15 mouse cellular contexts compared by ENCODE assay signal in genomic region chr17:29824208-29824509, GRCm38 (mm10).
DNase-seq lines count a peak whose midpoint lies in the region; ATAC-seq and TF ChIP-seq lines count a peak whose summit lies in the region.
"Had no signal": no experiment of that assay in that cellular context is flagged by ENCODE, and none has a peak within 500 bp of the region (broad histone marks: within the 10 kb centered on the region; RNA-seq: fewer than 3 reads in every experiment).

No protein-coding gene starts in this region.

- H3K79me2 ChIP-seq in heart, adult 2 months (replicated peaks; ENCODE audit: control insufficient read depth, insufficient read depth, low read length) = no peaks in the 10 kb centered on the region

- H3K9me3 ChIP-seq in lung, embryonic 14.5 days (ENCODE audit: low read depth, low read length) = no peaks in the 10 kb centered on the region

- no peak for TF ChIP-seq EP300 in heart, adult 2 months (IDR thresholded peaks at IDR 0.05; ENCODE audit: insufficient read depth, low read depth, low read length)

- peaks cover 11% of the 10 kb centered on the region; the same call in 1 of the 2 replicates for H3K4me1 ChIP-seq in lung, embryonic 14.5 days (ENCODE audit: insufficient read depth)
- peaks cover 4% of the 10 kb centered on the region for H3K4me1 ChIP-seq in heart, adult 2 months (ENCODE audit: control insufficient read depth, insufficient read depth, low read length)

- H3K9ac ChIP-seq in lung, embryonic 14.5 days = no peak overlapping the region
- H3K9ac ChIP-seq in heart, adult 2 months (ENCODE audit: low read depth, low read length) = peak overlapping the region; percentile 33
- H3K9ac ChIP-seq: hindbrain, embryonic 14.5 days; liver, embryonic 14.5 days had no signal

- TF ChIP-seq CTCF in lung, embryonic 14.5 days (IDR thresholded peaks at IDR 0.05; ENCODE audit: low read depth) = no peak
- TF ChIP-seq CTCF in heart, adult 2 months (IDR thresholded peaks at IDR 0.05) = no peak

- H3K36me3 ChIP-seq in lung, embryonic 14.5 days (ENCODE audit: insufficient read depth) = no peaks in the 10 kb centered on the region
- H3K36me3 ChIP-seq in heart, adult 2 months (ENCODE audit: control insufficient read depth, insufficient read depth, low read length) = no peaks in the 10 kb centered on the region

- H3K27me3 ChIP-seq in lung, embryonic 14.5 days (ENCODE audit: insufficient read depth, low read length) = no peaks in the 10 kb centered on the region
- no peaks in the 10 kb centered on the region for H3K27me3 ChIP-seq in heart, adult 2 months (ENCODE audit: control insufficient read depth, insufficient read depth, low read length)

- DNase-seq in cerebellum, adult 9-10 months = peak; percentile 47
- no peak for DNase-seq in cerebellum, adult 8-10 months
- DNase-seq in lung, embryonic 14.5 days = peak; percentile 30
- DNase-seq in lung, postnatal 25 days (ENCODE audit: low spot score) = no peak
- peak in 1 of 2 experiments; percentile 33 for DNase-seq in heart, adult 2 months
- peak; percentile 37 for DNase-seq in left cerebral cortex, postnatal 4 days
- DNase-seq in kidney, adult 8-10 months = no peak
- DNase-seq in MN1 (ENCODE audit: low spot score) = no peak
- DNase-seq: midbrain, embryonic 14.5 days; spleen, adult 18-20 months; thymus, adult 2 months had no signal

- no peak overlapping the region for H3K27ac ChIP-seq in lung, embryonic 14.5 days (ENCODE audit: low read depth)
- peak overlapping the region; percentile 85 for H3K27ac ChIP-seq in heart, adult 2 months
- H3K27ac ChIP-seq: hindbrain, embryonic 14.5 days; left cerebral cortex, adult 2 months; liver, embryonic 14.5 days had no signal

- 0 out of 2 replicates have a peak, but pooled peaks have one; percentile 28 for ATAC-seq in lung, embryonic 14.5 days (ENCODE audit: insufficient read depth)
- ATAC-seq: Patski had no signal

- no peak overlapping the region for H3K4me2 ChIP-seq in lung, embryonic 14.5 days
- H3K4me2 ChIP-seq: hindbrain, embryonic 14.5 days had no signal

- TF ChIP-seq POLR2A in heart, adult 2 months (IDR thresholded peaks at IDR 0.05; ENCODE audit: insufficient read depth, low read depth, low read length) = no peak

- no peak overlapping the region for H3K4me3 ChIP-seq in lung, embryonic 14.5 days (ENCODE audit: low read depth, low read length)
- no peak overlapping the region for H3K4me3 ChIP-seq in heart, adult 2 months
- H3K4me3 ChIP-seq: left cerebral cortex, adult 2 months had no signal

- intact Hi-C loops in heart, adult 2 months (cut with DNase I) = no loop called here
- intact Hi-C loops in left cerebral cortex, postnatal 4 days (cut with DNase I) = no loop called here

- 39% methylated on average over 5 of the region's 5 CpGs for WGBS in lung, embryonic 14.5 days
- whole genome bisulfite sequencing in heart, adult 2 months = 21% methylated on average over 5 of the region's 5 CpGs

Comparison
In these comparisons a context has a peak if more than half of its experiments do, and no peak if none do; other contexts are left out.
1. DNase-seq: peak in cerebellum, adult 9-10 months (single experiment), lung, embryonic 14.5 days (single experiment) and left cerebral cortex, postnatal 4 days (single experiment); none in cerebellum, adult 8-10 months (single experiment), lung, postnatal 25 days (single experiment), kidney, adult 8-10 months (0 of 2) and MN1 (single experiment).